Comparison of ENCODE assay signal across 8 mouse cellular contexts in genomic region chr15:83350859-83351258, GRCm38 (mm10). TPM values are rescaled to one million over a fixed set of nuclear protein-coding genes. Genes with fewer than 3 reads are reported as not detected.
DNase-seq lines count a peak whose midpoint lies in the region; ATAC-seq and TF ChIP-seq lines count a peak whose summit lies in the region.

No protein-coding gene starts in this region.

- no peak for DNase-seq in heart, adult 2 months
- DNase-seq in testis, postnatal 10 days (ENCODE audit: low spot score): no peak
- no peak for DNase-seq in liver, embryonic 14.5 days (ENCODE audit: low read depth in 3 of 3, low spot score in 3 of 3)
- no peak for DNase-seq in thymus, adult 2 months
- no peak for DNase-seq in ovary, postnatal 36 days (ENCODE audit: low spot score)

- H3K27me3 ChIP-seq in heart, embryonic 12.5 days (replicated peaks): no peaks in the 10 kb centered on the region
- no peaks in the 10 kb centered on the region for H3K27me3 ChIP-seq in heart, adult 2 months (ENCODE audit: control insufficient read depth, insufficient read depth, low read length)
- no peaks in the 10 kb centered on the region for H3K27me3 ChIP-seq in testis, adult 2 months (ENCODE audit: control insufficient read depth, insufficient read depth, low read length)
- H3K27me3 ChIP-seq in liver, embryonic 14.5 days (ENCODE audit: control insufficient read depth, insufficient read depth, low read length): no peaks in the 10 kb centered on the region
- no peaks in the 10 kb centered on the region for H3K27me3 ChIP-seq in stomach, embryonic 16.5 days (ENCODE audit: control insufficient read depth, insufficient read depth, low read length)
- H3K27me3 ChIP-seq in thymus, adult 2 months (ENCODE audit: control insufficient read depth, insufficient read depth, low read length): no peaks in the 10 kb centered on the region

- no peak for TF ChIP-seq POLR2A in heart, adult 2 months (IDR thresholded peaks at IDR 0.05; ENCODE audit: insufficient read depth, low read depth, low read length)
- no peak for TF ChIP-seq POLR2A in testis, adult 2 months (IDR thresholded peaks at IDR 0.05; ENCODE audit: control insufficient read depth, low read depth, low read length)
- no peak for TF ChIP-seq POLR2A in thymus, adult 2 months (IDR thresholded peaks at IDR 0.05; ENCODE audit: control insufficient read depth, extremely low read depth, insufficient read depth, low read length, poor library complexity)

- intact Hi-C loops in heart, adult 2 months (cut with DNase I): no loop called here

- no peak for TF ChIP-seq EP300 in heart, adult 2 months (IDR thresholded peaks at IDR 0.05; ENCODE audit: insufficient read depth, low read depth, low read length)
- no peak for TF ChIP-seq EP300 in liver, embryonic 14.5 days (IDR thresholded peaks at IDR 0.05; ENCODE audit: low read depth)

- 64% methylated on average over 2 of the region's 2 CpGs for WGBS in heart, embryonic 12.5 days
- WGBS in heart, adult 2 months: 86% methylated on average over 2 of the region's 2 CpGs
- 66% methylated on average over 2 of the region's 2 CpGs for WGBS in liver, embryonic 14.5 days (ENCODE audit: insufficient replicate concordance)
- 62% methylated on average over 2 of the region's 2 CpGs for WGBS in stomach, embryonic 16.5 days
- WGBS in thymus, adult 2 months: 91% methylated on average over 2 of the region's 2 CpGs

- peak overlapping the region; percentile 93 for H3K4me2 ChIP-seq in heart, embryonic 12.5 days
- peak overlapping the region; percentile 88 for H3K4me2 ChIP-seq in liver, embryonic 14.5 days (ENCODE audit: low read depth)
- H3K4me2 ChIP-seq in stomach, embryonic 16.5 days (ENCODE audit: low read depth, low read length): peak overlapping the region; percentile 78

- TF ChIP-seq CTCF in heart, adult 2 months (IDR thresholded peaks at IDR 0.05): no peak
- TF ChIP-seq CTCF in testis, adult 2 months (IDR thresholded peaks at IDR 0.05; ENCODE audit: control insufficient read depth, insufficient read depth, insufficient replicate concordance, low read depth, low read length): no peak
- no peak for TF ChIP-seq CTCF in liver, embryonic 14.5 days (IDR thresholded peaks at IDR 0.05; ENCODE audit: low read depth)
- TF ChIP-seq CTCF in thymus, adult 2 months (IDR thresholded peaks at IDR 0.05; ENCODE audit: borderline replicate concordance, control insufficient read depth, extremely low read depth, insufficient read depth, low read length, poor library complexity): no peak

- peaks cover 18% of the 10 kb centered on the region for H3K4me1 ChIP-seq in heart, embryonic 12.5 days (replicated peaks)
- peaks cover 3% of the 10 kb centered on the region; the same call in 1 of the 2 replicates for H3K4me1 ChIP-seq in heart, adult 2 months (ENCODE audit: control insufficient read depth, insufficient read depth, low read length)
- peaks cover 8% of the 10 kb centered on the region for H3K4me1 ChIP-seq in testis, adult 2 months (ENCODE audit: control insufficient read depth, insufficient read depth, low read length)
- peaks cover 15 to 17% of the 10 kb centered on the region in 2 experiments for H3K4me1 ChIP-seq in liver, embryonic 14.5 days (replicated peaks; ENCODE audit: control insufficient read depth in 2 of 2, insufficient read depth in 2 of 2, low read length in 1 of 2)
- peaks cover 11% of the 10 kb centered on the region for H3K4me1 ChIP-seq in stomach, embryonic 16.5 days (ENCODE audit: control insufficient read depth, insufficient read depth, low read length)
- peaks cover 8% of the 10 kb centered on the region for H3K4me1 ChIP-seq in thymus, adult 2 months (replicated peaks; ENCODE audit: control insufficient read depth, insufficient read depth, low read length)

- no peak overlapping the region for H3K4me3 ChIP-seq in heart, embryonic 12.5 days
- no peak overlapping the region for H3K4me3 ChIP-seq in heart, adult 2 months
- peak overlapping the region; percentile 91 for H3K4me3 ChIP-seq in testis, adult 2 months (ENCODE audit: control insufficient read depth, low read depth, low read length)
- no peak overlapping the region; a peak in 1 of 4 replicates for H3K4me3 ChIP-seq in liver, embryonic 14.5 days (ENCODE audit: insufficient read depth in 1 of 2, low read depth in 2 of 2, low read length in 2 of 2)
- H3K4me3 ChIP-seq in stomach, embryonic 16.5 days (replicated peaks; ENCODE audit: low read length): peak overlapping the region; percentile 75
- H3K4me3 ChIP-seq in thymus, adult 2 months (ENCODE audit: control insufficient read depth, insufficient read depth, low read length): no peak overlapping the region

- peak overlapping the region; percentile 71; the same call in 1 of the 2 replicates for H3K9ac ChIP-seq in heart, embryonic 12.5 days
- H3K9ac ChIP-seq in heart, adult 2 months (ENCODE audit: low read depth, low read length): no peak overlapping the region
- peak overlapping the region; percentile 60 for H3K9ac ChIP-seq in liver, embryonic 14.5 days (replicated peaks)
- peak overlapping the region; percentile 78 for H3K9ac ChIP-seq in stomach, embryonic 16.5 days (ENCODE audit: low read length)

- no peak overlapping the region for H3K27ac ChIP-seq in heart, embryonic 12.5 days (ENCODE audit: poor library complexity, severe bottlenecking)
- no peak overlapping the region; the same call in 1 of the 2 replicates for H3K27ac ChIP-seq in heart, adult 2 months
- H3K27ac ChIP-seq in testis, adult 2 months (ENCODE audit: control insufficient read depth, insufficient read depth, low read depth, low read length): no peak overlapping the region; the same call in 1 of the 2 replicates
- peak overlapping the region; percentile 52; the same call in 1 of the 2 replicates for H3K27ac ChIP-seq in liver, embryonic 14.5 days
- peak overlapping the region; percentile 95 for H3K27ac ChIP-seq in stomach, embryonic 16.5 days (ENCODE audit: low read length)
- no peak overlapping the region for H3K27ac ChIP-seq in thymus, adult 2 months (ENCODE audit: control insufficient read depth, insufficient read depth, low read length)

- H3K9me3 ChIP-seq in heart, embryonic 12.5 days (replicated peaks): no peaks in the 10 kb centered on the region
- no peaks in the 10 kb centered on the region for H3K9me3 ChIP-seq in liver, embryonic 14.5 days (ENCODE audit: control insufficient read depth, low read length)
- H3K9me3 ChIP-seq in stomach, embryonic 16.5 days (replicated peaks; ENCODE audit: control insufficient read depth, low read length): no peaks in the 10 kb centered on the region

- H3K36me3 ChIP-seq in heart, embryonic 12.5 days: peaks cover 8% of the 10 kb centered on the region; the same call in 1 of the 2 replicates
- no peaks in the 10 kb centered on the region for H3K36me3 ChIP-seq in heart, adult 2 months (ENCODE audit: control insufficient read depth, insufficient read depth, low read length)
- H3K36me3 ChIP-seq in testis, adult 2 months (ENCODE audit: control insufficient read depth, insufficient read depth, low read length): peaks cover 4% of the 10 kb centered on the region
- H3K36me3 ChIP-seq in liver, embryonic 14.5 days (replicated peaks; ENCODE audit: control insufficient read depth, insufficient read depth, low read depth): no peaks in the 10 kb centered on the region; the same call in 1 of the 2 replicates
- H3K36me3 ChIP-seq in stomach, embryonic 16.5 days (ENCODE audit: control insufficient read depth, insufficient read depth, low read length): no peaks in the 10 kb centered on the region
- no peaks in the 10 kb centered on the region for H3K36me3 ChIP-seq in thymus, adult 2 months (ENCODE audit: control insufficient read depth, insufficient read depth, low read length)

- no peaks in the 10 kb centered on the region for H3K79me2 ChIP-seq in heart, adult 2 months (replicated peaks; ENCODE audit: control insufficient read depth, insufficient read depth, low read length)

- no peak for ATAC-seq in heart, embryonic 12.5 days (ENCODE audit: insufficient number of reproducible peaks, low FRiP score)
- ATAC-seq in liver, embryonic 14.5 days (ENCODE audit: insufficient read depth): no peak
- peak; percentile 73 for ATAC-seq in stomach, embryonic 16.5 days (ENCODE audit: insufficient read depth, low FRiP score)

RNA-seq across cellular contexts. Expression of gene Arfgap3, which starts 0.8 kb away (rescaled TPM):
- 29.4 and 31.6 TPM in 2 replicates for polyA plus RNA-seq in heart, embryonic 12.5 days (2016; fragmentation: Nextera tagmentation; extraction: Ambion mirVana)
- 1 to 10 TPM; 9.6 to 9.8 TPM for total RNA-seq in heart, adult 2 months (2021)
- polyA plus RNA-seq in heart, adult 2 months (2012; rRNA removed): 12.2 and 13.1 TPM in 2 replicates
- 139 and 142 TPM in 2 replicates for polyA plus RNA-seq in testis, adult 2 months (2012; rRNA removed)
- polyA plus RNA-seq in liver, embryonic 14.5 days (2012; rRNA removed): 10.1 and 10.9 TPM in 2 replicates
- polyA plus RNA-seq in liver, embryonic 14.5 days (2014; fragmentation: Nextera tagmentation; extraction: Ambion mirVana): 15.3 and 16.6 TPM in 2 replicates
- 79.9 and 80.6 TPM in 2 replicates for polyA plus RNA-seq in stomach, embryonic 16.5 days (2015; fragmentation: Nextera tagmentation; extraction: Ambion mirVana)
- 15.0 and 23.0 TPM in 2 replicates for polyA plus RNA-seq in thymus, adult 2 months (2012; rRNA removed)

Comparison
In these comparisons a context has a peak if more than half of its experiments do, and no peak if none do; other contexts are left out.
1. H3K27ac ChIP-seq: peak in liver, embryonic 14.5 days (single experiment) and stomach, embryonic 16.5 days (single experiment); none in heart, embryonic 12.5 days (single experiment), heart, adult 2 months (single experiment), testis, adult 2 months (single experiment) and thymus, adult 2 months (single experiment).
2. H3K4me3 ChIP-seq: peak in testis, adult 2 months (single experiment) and stomach, embryonic 16.5 days (single experiment); none in heart, embryonic 12.5 days (single experiment), heart, adult 2 months (single experiment), liver, embryonic 14.5 days (0 of 2) and thymus, adult 2 months (single experiment).
3. Peak in every context shown above with its lines, with median percentiles within 50 percentile points of each other: H3K4me2 ChIP-seq.